In genomic region chr15:80874726-80875125, GRCm38 (mm10) we compare ENCODE assay signal across 13 mouse cellular contexts.
"Had no signal": no experiment of that assay in that cellular context is flagged by ENCODE, and none has a peak within 500 bp of the region (broad histone marks: within the 10 kb centered on the region; RNA-seq: fewer than 3 reads in every experiment).

No protein-coding gene starts in this region.

- H3K9ac ChIP-seq: liver, embryonic 13.5 days; stomach, embryonic 15.5 days had no signal

- H3K27ac ChIP-seq: left cerebral cortex, adult 2 months; liver, embryonic 13.5 days; stomach, embryonic 15.5 days had no signal

- H3K9me3 ChIP-seq: liver, embryonic 13.5 days; stomach, embryonic 15.5 days had no signal

- H3K4me1 ChIP-seq: liver, embryonic 13.5 days; stomach, embryonic 15.5 days had no signal

- H3K4me2 ChIP-seq: liver, embryonic 13.5 days; midbrain, embryonic 11.5 days; stomach, embryonic 15.5 days had no signal

- H3K27me3 ChIP-seq: liver, embryonic 13.5 days; stomach, embryonic 15.5 days had no signal

- H3K4me3 ChIP-seq: left cerebral cortex, adult 2 months; liver, embryonic 13.5 days; stomach, embryonic 15.5 days had no signal

- DNase-seq: kidney, postnatal 14 days; kidney, postnatal 4 days; layer of hippocampus, adult 9-11 months; liver, embryonic 13.5 days; lung, adult 2 months; lung, postnatal 14 days; lung, postnatal 4 days; midbrain, embryonic 14.5 days; spleen, adult 18-20 months; thymus, postnatal 25 days had no signal
